Mouse (Mus musculus) mature B cell (primary cell): ENCODE data around the gene Hspa1l.
"Not testable (repeated sequence)": the region's sequence is repeated elsewhere in the genome, so short reads cannot be mapped to it uniquely, and the experiment has no call there.

ENCODE experiments used
- in situ Hi-C: fragments of 300-500 bp; cut with MboI; formaldehyde crosslinking; loops from 2 replicates; pipeline ENCODE4 v1.14.3; 2019

Hspa1l gene

DNA sequence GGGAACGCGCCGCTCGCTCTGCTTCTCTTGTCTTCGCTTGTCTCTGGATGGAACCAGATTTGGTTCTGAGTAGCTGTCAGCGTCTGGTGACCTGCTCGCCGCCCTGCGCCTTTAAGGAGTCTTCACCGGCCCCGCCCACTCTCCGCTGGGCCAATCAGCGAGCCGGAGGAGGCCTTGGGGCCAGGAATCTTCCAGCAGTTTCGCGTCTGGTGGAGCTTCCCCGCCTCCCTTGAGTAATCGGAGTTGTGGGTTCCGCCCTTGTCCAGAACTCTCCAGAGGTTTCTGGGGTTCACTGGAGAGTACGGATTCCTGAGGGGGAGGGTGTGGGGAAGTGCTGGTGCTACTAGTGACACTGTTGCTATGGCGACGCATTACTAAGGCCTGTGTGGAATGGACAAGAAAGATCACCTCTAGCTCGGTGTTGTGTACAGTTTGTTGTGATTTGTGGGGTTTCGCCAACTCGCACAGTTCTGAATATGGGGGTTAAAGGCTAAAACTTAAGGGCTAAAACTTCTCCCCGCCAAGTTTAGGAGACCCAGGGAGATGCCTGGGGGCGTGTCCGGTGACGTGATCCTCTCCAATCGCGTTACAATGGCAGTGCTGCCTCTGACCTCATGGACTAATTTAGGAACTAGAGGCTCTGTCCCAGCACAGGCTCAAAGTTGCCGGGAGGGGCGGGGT is at the start of gene Hspa1l, which contains the start of gene Hspa1a:
Gene Hspa1l, plus strand, starts transcription at position 635 of the 681 bp plus-strand sequence.
Gene Hspa1a, minus strand, starts transcription at position 88 of the 681 bp plus-strand sequence.
- in situ Hi-C loops = not testable (repeated sequence)

DNA sequence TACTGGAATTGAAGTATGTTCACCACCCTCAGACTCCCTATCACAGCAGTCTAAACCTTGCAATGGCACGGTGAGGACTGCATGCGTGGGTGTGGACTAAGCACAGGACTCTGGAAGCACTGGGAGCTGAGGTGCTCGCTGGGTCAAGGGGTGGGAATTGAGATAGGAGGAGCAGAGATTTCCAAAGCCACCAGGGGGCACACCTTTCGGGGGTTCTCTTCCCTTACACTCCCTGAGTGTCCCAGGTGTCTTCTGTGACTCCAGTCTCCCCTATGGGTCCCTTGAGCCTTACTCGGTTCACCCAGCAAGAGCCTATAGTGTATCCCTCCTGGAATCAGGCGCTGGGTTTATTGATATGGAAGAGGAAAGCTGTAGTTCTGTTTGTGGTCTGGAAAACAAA is 49.6 kb upstream of the Hspa1l start:
- in situ Hi-C loops = no loop called here

DNA sequence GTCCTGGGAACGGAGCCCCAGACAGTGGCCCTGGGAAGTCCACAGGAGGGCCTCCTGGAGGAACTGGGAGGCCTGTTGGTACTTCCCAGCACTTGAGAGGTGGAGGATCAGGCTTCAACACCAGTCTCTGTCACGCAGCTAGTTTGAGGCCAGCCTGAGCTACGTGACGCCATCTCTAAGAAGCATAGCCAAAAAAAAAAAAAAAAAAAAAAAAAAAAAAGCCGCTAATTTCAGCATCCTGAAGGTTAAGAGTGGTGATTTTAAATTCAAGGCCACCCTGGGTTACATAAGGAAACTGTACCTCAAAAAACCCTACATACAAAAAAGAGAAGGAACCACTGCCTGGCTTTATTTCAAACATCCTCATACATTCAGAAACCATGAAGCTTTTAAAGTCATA is 48.2 kb upstream of the Hspa1l start:
- in situ Hi-C loops = no loop called here

DNA sequence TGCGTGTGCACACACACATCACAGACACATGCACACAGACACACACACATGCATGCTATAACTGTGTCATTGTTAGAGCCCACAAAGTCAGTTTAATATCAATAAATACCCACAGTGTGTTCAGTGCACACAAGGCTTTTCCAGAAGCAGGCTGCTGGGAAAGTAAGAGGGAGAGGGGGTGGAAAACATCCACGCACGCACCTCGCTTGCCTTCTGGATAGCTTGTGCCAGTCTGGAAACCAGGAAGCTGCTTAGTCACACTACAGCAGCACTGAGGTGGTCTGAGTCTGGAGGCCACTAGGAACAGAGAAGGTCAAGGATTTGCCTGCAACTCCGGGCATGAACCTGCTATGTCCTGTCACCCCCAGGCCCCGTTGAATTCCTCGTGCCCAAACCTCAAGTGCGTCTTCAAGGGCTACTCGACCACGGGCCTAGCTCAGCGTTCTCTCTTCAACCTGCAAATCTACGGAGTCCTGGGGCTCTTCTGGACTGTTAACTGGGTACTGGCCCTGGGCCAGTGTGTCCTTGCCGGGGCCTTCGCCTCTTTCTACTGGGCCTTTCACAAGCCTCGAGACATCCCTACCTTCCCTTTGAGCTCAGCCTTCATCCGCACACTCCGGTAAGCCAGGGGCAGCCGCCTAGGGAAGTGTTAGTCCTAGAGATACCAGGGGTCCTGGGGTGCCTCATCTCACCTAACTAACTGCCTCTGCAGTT is 45.0 kb upstream of the Hspa1l start:
- in situ Hi-C loops = no loop called here

DNA sequence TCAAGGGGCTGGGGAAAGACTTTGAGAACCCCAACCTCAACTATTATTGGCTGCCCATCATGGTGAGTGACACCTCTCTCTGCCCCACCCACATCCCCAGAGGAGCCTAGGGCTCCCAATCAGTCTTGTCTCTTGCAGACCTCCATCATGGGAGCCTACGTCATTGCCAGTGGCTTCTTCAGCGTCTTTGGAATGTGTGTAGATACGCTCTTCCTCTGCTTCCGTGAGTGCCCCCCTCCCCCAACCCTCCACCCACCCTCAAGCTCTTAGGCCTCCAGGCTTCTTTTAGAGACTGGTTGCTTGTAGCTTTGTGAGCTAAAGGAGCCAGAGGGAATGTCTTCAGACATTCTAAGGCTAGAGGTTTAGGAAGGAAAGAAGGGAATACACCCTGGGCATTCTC is 43.7 kb upstream of the Hspa1l start:
- in situ Hi-C loops = no loop called here

DNA sequence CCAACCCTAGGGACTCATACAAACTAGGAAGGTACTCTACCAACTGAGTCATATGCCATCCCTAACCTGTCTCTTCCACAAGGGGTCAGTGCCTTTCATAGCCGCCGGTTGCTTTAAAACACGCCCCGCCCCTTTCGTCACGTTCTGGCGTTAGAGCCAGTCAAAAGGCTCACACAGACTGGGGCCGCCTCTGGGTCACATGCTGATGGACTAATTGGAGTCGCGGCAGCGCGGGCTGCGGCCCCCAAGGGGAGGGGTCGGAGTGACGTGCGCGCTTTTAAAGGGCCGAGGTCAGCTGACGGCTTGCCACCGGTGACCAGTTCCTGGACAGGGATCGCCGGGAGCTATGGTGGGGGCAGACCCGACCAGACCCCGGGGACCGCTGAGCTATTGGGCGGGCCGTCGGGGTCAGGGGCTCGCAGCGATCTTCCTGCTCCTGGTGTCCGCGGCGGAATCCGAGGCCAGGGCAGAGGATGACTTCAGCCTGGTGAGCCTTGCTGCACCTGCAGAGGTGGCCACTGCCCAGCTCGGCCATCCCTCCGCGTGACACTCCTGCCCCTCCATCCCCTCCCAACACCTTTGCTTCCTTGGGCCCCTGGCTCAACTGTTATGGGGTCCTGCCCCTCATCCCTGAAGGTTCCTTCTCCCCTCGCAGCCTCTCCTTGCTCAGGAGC is 41.3 kb upstream of the Hspa1l start, which contains the start of gene Neu1:
Gene Neu1, plus strand, starts transcription at position 193 of the 674 bp plus-strand sequence.
- in situ Hi-C loops = no loop called here

DNA sequence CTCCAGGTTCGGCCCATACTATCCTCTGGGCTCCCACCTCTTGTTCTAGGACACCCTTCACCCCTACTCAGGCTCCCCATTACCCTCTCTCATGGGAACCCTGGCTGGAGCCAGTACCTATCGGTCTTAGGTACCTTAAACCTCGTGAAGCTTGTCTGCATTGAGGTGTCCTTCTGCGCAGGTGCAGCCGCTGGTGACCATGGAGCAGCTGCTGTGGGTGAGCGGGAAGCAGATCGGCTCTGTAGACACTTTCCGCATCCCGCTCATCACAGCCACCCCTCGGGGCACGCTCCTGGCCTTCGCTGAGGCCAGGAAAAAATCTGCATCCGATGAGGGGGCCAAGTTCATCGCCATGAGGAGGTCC is 40.8 kb upstream of the Hspa1l start:
- in situ Hi-C loops = no loop called here

DNA sequence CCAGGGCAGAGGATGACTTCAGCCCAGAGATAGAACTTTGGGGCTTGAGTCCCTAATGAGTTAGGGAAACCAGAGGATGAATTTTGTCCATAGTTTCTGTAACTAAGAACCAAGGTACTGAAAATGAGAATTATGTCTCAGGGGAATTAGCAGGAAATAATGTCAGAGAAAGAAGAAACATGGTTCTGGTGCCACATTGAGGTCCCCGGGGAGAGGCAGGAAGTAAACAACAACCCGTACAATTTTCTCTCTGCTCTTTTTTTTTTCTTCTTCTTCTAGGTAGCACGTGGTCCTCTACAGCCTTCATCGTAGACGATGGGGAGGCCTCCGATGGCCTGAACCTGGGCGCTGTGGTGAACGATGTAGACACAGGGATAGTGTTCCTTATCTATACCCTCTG is 40.2 kb upstream of the Hspa1l start:
- in situ Hi-C loops = no loop called here

DNA sequence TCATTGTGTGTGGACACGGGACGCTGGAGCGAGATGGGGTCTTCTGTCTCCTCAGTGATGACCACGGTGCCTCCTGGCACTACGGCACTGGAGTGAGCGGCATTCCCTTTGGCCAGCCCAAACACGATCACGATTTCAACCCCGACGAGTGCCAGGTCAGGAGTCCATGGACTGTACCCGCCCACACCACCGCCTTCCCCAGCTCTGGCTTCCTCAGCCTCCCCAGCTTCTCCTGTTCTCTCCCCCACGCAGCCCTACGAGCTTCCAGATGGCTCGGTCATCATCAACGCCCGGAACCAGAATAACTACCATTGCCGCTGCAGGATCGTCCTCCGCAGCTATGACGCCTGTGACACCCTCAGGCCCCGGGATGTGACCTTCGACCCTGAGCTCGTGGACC is 38.5 kb upstream of the Hspa1l start:
- in situ Hi-C loops = no loop called here

DNA sequence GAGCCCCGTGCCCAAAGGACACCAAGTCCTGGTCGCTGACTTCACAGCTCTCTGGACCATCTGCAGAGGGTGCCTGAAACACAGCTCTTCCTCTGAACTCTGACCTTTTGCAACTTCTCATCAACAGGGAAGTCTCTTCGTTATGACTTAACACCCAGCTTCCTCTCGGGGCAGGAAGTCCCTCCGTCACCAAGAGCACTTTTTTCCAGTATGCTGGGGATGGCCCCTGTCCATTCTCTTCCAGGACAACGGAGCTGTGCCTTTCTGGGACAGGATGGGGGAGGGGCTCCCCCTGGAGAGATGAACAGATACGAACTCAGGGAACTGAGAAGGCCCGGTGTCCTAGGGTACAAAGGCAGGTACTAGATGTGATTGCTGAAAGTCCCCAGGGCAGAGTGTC is 37.7 kb upstream of the Hspa1l start:
- in situ Hi-C loops = no loop called here

DNA sequence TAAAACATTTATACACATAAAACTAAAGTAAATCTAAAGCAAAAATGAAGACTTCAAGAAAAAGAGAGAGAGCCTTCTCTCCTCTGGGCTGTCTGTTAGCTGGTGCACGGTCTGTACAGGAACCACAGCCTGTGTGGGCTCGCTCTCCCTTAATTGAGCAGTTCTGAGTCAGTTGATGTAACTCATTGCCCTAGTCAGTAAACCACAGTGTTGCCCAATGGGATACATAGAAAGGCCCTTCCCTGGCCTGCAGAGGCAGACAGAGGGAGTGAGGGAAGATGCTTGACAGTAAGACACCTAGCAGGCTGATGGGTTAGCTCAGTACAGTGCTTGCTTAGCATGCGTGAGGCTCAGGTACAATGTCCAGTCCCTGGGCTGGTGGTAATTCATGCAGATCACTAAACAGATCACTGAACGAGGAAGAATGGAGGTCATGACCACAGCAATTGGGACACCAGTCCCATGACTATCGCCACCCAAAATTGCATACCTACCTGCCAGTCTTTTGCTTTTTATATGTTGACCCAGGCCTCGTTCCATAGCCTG is 34.5 kb upstream of the Hspa1l start:
- in situ Hi-C loops = no loop called here

DNA sequence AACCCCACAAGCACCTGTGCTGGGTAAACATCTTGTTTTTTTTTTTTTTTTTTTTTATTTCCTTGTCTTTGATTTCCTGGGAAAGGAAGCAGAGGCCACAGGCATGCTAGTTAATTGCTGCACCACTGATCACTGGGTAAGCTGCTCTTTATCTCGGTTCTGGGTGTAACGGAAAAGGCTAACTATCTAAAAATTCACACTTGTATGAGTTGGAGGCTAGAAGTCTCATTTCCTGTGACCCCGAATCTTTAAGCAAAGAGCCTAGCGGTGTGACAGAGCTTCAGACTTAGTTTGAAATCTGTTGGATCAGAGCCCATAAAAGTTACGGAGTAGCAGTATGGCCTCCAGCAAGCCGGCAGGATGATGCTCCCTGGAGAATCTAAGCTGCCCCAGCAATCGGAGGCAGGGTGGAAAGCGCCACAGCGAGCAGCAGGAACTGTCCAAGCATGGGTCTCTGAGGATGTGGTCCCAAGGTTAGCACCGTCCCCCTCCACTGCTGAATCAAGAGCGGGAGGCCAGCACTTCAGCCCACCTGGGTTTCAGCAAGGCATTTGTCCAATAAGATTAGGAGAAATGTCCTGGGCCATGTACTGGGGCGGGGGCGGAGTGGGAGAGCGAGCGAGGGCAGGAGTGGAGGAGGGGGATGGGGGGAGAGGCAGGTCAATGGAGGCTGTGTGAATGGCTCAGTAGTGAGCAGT is 31.0 kb upstream of the Hspa1l start:
- in situ Hi-C loops = no loop called here

DNA sequence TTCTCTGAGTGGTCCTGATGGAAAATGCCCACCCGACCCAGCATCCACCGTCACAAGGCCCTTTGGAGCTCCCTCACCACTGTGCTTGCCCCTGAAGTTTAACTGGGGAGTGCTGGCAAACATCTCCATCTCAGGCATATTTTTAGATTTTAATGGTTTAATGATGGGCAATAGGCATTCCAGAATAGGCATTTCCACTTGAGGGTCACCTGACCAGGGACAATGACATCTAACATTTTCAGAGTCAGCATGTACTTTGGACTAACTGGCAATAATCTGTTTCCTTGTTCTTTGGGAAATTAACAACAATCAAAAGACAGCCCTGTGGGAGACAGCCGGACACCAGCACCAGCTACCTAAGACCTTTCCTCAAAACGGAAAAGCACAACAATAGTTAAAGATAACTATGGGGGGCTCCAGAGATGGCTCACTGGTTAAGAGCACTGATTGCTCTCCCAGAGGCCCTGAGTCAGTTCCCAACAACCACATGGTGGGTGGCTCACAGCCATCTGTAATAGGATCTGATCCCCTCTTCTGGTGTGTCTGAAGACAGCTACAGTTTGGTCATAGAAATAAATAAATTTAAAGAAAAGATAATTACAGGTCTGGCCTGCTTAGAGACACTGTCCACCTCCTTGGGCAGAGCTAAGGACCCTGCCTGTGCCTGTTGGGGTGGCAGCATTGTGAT is 29.2 kb upstream of the Hspa1l start:
- in situ Hi-C loops = no loop called here

DNA sequence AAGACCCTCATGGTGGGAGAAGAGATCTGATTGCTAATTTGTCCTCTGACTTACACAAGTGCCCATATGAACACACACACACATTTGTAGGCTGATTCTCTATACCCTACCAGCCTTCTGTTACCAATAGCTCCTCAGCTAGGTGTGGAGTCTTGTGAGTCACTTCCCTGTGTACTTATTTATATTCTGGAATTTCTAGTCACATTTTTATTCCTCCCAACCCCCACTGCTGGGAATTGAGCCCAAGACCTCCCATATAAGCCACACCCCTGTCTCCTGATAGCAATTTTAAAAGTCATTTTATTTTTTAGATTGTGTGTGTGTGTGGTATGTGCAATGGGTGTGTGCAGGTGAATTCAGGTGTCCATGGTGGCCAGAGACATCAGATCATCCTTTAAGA is 28.1 kb upstream of the Hspa1l start:
- in situ Hi-C loops = no loop called here

DNA sequence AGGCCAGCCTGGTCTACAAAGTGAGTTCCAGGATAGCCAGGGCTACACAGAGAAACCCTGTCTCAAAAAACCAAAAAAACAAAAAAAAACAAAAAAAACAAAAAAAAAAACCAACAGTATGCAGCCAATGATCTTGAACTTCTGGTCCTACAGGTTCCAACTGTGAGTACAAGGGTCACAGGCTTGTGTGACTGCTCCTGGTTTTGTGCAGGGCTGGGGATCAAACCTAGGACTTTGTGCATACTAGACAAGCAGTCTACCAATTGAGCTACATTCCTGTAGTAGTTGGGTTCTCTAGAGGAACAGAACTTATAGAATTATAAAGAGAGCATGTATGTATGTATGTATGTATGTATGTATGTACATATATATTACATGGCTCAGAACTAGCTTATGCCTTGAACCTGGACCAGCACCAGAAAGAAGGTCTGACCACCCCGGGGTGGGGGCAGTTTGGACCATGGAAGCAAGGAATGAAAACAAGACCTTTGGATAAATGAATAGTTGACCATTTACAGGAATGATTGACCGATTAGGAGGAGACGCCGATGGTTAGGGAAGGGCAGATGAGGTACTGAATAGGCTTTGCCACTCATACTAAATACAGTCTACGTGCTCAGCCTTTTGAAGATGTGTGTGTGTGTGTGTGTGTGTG is 25.9 kb upstream of the Hspa1l start:
- in situ Hi-C loops = no loop called here

DNA sequence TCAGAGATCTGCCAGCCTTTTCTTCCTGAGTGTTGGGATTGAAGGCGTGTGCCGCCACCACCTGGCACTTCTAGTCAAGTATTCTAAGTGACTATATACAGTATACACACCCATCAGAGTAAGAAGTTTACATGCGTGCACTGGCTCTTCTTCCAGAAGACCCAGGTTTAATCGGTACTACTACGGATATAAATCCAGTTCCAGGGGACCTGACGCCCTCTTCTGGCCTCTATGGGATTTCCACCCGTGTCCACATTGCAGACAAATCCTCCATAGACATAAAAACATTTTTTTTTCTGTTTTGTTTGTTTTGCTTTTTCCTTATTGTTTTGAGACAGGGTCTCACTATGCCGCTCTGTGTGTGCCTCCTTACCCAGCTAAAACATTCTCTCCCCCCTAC is 24.9 kb upstream of the Hspa1l start:
- in situ Hi-C loops = no loop called here

DNA sequence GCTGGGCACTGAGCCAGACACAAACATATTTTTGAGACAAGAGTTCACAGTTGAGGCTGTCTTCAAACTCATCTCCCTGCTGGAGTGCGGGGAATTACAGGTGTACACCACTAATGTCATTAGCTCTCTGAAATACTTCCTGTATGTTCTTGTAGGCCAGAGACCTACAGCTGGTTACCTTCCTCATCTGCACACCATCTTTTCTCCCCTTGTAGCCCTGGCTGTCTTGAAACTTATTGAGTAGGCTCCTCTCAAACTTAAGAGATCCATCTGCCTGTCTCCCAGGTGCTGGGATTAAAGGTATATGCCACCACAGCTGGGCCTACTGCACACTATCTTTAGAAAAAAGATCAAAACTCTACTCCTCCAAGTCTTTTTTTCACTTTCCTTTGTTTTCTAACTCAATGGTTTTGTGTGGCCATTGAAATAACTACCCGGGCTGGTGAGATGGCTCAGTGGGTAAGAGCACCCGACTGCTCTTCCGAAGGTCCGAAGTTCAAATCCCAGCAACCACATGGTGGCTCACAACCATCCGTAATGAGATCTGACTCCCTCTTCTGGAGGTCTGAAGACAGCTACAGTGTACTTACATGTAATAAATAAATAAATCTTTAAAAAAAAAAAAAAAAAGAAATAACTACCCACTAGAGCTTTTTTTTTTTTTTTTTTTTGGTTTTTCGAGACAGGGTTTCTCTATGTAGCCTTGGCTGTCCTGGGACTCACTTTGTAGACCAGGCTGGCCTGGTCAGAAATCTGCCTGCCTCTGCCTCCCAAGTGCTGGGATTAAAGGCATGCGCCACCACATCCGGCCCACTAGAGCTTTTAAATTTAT is 23.6 kb upstream of the Hspa1l start:
- in situ Hi-C loops = not testable (repeated sequence)

DNA sequence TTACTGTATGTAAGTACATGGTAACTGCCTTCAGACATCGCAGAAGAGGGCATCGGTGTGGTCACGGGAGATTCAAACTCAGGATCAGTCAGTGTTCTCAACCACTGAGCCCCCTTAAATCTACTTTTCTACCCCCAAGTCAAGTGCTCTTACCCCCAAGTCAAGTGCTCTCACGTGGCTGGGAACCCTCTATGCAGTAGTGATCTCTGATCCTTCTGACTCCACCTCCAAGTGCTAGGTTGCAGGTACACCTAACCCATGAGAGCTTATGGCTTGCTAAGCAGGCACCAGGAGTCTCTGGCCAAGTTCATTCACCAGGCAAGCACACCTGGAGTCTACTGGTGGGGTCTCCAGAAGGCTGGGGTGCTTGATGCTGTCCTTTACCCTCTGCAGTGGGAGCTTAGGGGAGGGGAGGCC is 22.9 kb upstream of the Hspa1l start:
- in situ Hi-C loops = no loop called here

DNA sequence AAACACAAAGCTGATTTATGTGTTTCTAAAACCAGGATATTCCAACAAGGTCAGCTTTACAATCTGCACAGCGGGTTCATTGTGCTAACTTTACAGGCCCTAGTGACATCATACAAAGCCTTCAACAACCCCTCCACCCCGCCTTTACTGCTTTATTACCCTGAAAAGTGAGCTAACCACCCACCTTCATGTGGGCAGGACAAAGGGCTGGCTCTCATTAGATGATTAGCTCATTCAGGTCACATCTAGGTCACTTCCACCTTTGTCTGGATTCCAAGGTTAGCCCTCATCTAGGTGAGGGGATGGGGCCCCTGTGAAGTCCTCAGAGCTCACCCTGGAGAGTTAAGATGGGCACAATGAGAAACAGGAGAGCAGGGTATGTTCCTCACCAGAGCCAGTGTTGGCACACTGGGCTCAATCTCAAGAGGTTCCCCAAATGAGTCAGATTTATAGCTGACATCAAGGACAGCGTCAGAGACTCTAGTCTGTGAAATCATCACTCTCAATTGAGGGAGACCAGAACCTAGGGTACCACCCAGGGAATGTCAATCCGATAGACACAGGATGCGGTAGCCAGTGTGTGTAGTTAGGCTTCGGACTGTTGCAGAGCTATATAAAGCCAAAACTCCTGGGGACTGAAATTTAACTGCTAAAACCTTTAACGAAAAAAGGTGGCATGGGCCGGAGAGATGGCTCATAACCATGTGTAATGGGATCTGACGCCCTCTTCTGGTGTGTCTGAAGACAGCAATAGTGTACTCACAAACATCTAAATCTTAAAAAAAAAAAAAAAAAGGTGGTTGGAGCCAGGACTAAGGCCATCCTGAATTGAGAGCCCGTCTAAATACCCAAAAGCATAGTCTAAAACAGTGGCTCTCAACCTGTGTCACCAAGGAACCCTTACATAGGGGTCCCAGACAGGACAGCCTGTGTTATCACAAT is 21.7 kb upstream of the Hspa1l start:
- in situ Hi-C loops = no loop called here
